Mouse (Mus musculus) lung, postnatal 0 days (tissue): Measurements from ENCODE around the gene Rps6kb1. TPM values are rescaled to one million over a fixed set of nuclear protein-coding genes. Genes with fewer than 3 reads are reported as not detected.

Experiments
- ATAC-seq: fragments of 200-750 bp; cut with Nextera tagmentation; 2 replicates; pipeline ENCODE4 v1.8.0; 2017; ENCODE audit warnings: moderate library complexity
- DNase-seq: peaks from one replicate; pipeline ENCODE4 v3.0.0-alpha.2; 2016; ENCODE audit warnings: low spot score
- H3K27ac ChIP-seq: fragments of 300-500 bp; sonication (generic); 2 replicates; pipeline ENCODE4 v1.5.1; 2014; ENCODE audit warnings: antibody characterized with exemption, mild to moderate bottlenecking, low read length, mixed read lengths
- H3K27me3 ChIP-seq: fragments of 300-500 bp; sonication (generic); replicated peaks from 2 replicates; pipeline ENCODE4 v1.6.1; 2014; ENCODE audit warnings: low read length, mixed read lengths; ENCODE audit not compliant: insufficient read depth
- H3K36me3 ChIP-seq: fragments of 300-500 bp; sonication (generic); 2 replicates; pipeline ENCODE4 v1.6.1; 2014; ENCODE audit warnings: low read length, mixed read lengths; ENCODE audit not compliant: insufficient read depth
- H3K4me1 ChIP-seq: fragments of 300-500 bp; sonication (generic); 2 replicates; pipeline ENCODE4 v1.6.1; 2014; ENCODE audit warnings: antibody characterized with exemption, low read depth, low read length, mixed read lengths; ENCODE audit not compliant: insufficient read depth
- H3K4me2 ChIP-seq: fragments of 300-500 bp; sonication (generic); replicated peaks from 2 replicates; pipeline ENCODE4 v1.6.1; 2014; ENCODE audit warnings: low read depth, mild to moderate bottlenecking, low read length, moderate library complexity, mixed read lengths
- H3K4me3 ChIP-seq: fragments of 300-500 bp; sonication (generic); 2 replicates; pipeline ENCODE4 v1.5.1; 2014; ENCODE audit warnings: low read depth, low read length
- H3K9ac ChIP-seq: fragments of 300-500 bp; sonication (generic); replicated peaks from 2 replicates; pipeline ENCODE4 v1.6.1; 2014; ENCODE audit warnings: low read depth, mild to moderate bottlenecking
- H3K9me3 ChIP-seq: fragments of 300-500 bp; sonication (generic); 2 replicates; pipeline ENCODE4 v1.6.1; 2016; ENCODE audit warnings: low read length, mixed read lengths
- CTCF ChIP-seq: IDR thresholded peaks from 2 replicates; pipeline ENCODE4 v1.5.1; 2016; ENCODE audit warnings: antibody characterized with exemption, mild to moderate bottlenecking
- EP300 ChIP-seq: IDR thresholded peaks from 2 replicates; pipeline ENCODE4 v1.6.1; 2016; ENCODE audit warnings: antibody characterized with exemption, mild to moderate bottlenecking, control low read depth
- WGBS: fragments of 180-500 bp; shearing (Covaris S2); extraction: QIAGEN DNeasy Blood & Tissue Kit; methylation state at CpG from one replicate; pipeline ENCODE4 v1.1.7; 2014; 5-methylcytosine and 5-hydroxymethylcytosine counted together
- polyA plus RNA-seq: library from polyadenylated mRNA; unstranded; fragments of >200 nt; fragmentation: Nextera tagmentation; extraction: Ambion mirVana; gene quantifications from 2 replicates; pipeline ENCODE4 v1.2.1, GENCODE M21; 2015

Rps6kb1 gene
- polyA plus RNA-seq, 1 experiment from 2014 or later: 35.5 TPM

DNA sequence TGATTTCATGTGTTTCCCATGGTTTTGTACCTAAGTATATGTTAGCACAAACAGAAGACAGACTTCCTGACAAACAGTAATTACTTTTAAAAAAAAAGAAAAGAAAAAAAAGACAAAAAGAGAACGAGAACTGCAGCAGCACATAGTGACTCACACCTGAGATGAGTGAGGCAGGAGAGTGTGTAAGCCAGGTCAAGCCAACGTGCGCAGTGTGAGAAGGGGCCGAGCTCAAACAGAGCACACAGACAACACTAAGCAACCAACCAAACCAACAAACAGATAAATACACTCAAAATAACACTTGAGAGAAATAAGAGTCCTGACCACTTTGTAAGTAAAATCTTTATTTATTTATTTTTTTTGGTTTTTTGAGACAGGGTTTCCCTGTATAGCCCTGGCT lies 45.5 kb upstream of the Rps6kb1 start:
- no peak for ATAC-seq
- H3K9ac ChIP-seq: no peak overlapping the region
- H3K9me3 ChIP-seq: no peaks in the 10 kb centered on the region
- TF ChIP-seq EP300: no peak
- TF ChIP-seq CTCF: no peak
- WGBS: 70% methylated on average over 4 of the region's 4 CpGs
- no peak overlapping the region for H3K4me2 ChIP-seq
- no peak overlapping the region for H3K27ac ChIP-seq
- DNase-seq: peak; percentile 35
- H3K36me3 ChIP-seq: no peaks in the 10 kb centered on the region
- H3K4me3 ChIP-seq: no peak overlapping the region
- H3K4me1 ChIP-seq: peaks cover 21% of the 10 kb centered on the region; the same call in 1 of the 2 replicates
- H3K27me3 ChIP-seq: no peaks in the 10 kb centered on the region

DNA sequence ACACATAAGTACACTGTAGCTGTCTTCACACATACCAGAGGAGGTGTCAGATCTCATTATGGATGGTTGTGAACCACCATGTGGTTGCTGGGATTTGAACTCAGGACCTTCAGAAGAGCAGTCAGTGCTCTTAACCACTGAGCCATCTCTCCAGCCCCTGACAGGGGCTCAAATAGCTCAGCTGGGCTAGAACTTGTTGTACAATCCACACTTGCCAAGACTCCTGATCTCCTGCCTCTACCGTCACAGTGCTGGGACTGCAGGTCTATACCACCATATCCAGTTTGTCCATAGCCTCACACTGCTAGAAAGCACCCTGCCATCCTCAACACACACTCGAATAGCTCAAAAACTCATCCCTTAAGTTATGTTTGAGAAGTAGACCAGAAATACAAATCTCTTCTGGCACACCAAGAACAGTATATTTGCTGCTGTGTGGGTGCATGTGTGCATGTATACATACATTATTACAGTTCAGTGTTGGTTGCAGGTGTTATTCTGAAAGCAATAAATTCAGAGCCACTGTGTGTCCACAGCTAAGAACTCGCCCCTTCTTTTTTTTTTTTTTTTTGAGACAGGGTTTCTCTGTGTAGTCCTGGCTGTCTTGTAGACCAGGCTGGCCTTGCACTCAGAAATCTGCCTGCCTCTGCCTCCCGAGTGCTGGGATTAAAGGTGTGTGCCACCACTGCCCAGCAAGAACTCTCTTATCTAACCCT lies 44.1 kb upstream of the Rps6kb1 start:
- Histone ChIP-seq H3K9me3 (no peaks in the 10 kb centered on the region), H3K4me2 (no peak overlapping the region), H3K4me1 (peaks cover 16% of the 10 kb centered on the region; the same call in 1 of the 2 replicates), H3K27me3 (no peaks in the 10 kb centered on the region), H3K9ac (no peak overlapping the region), H3K4me3 (no peak overlapping the region), H3K27ac (no peak overlapping the region), H3K36me3 (no peaks in the 10 kb centered on the region)
- WGBS: 90% methylated on average over 4 of the region's 4 CpGs
- ATAC-seq (no peak), DNase-seq (no peak)
- TF ChIP-seq EP300 (no peak), CTCF (no peak)

DNA sequence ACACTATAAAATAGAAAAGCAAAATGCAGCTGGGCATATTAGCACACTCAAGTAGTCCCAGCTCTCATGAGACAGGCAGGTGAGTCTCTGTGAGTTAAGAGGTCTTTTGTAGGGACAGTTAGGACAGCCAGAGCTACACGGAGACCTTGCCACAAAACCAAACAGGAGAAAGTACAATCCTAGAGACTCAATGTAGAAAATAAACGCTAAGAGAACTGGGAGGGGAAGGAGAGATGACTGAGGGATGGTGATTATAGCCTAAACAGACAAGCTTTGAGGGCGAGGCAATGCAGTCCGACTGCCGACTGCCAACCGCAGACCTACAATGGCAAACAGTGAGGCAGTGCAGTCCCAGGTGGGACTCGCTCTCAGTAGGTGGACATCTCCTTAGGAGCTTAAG lies 43.2 kb upstream of the Rps6kb1 start:
- Histone ChIP-seq H3K27me3 (no peaks in the 10 kb centered on the region), H3K36me3 (no peaks in the 10 kb centered on the region), H3K4me1 (peaks cover 8% of the 10 kb centered on the region; the same call in 1 of the 2 replicates), H3K9me3 (no peaks in the 10 kb centered on the region), H3K4me2 (peak overlapping the region; percentile 60), H3K27ac (peak overlapping the region; percentile 97), H3K9ac (no peak overlapping the region), H3K4me3 (no peak overlapping the region)
- no peak for ATAC-seq
- no peak for TF ChIP-seq EP300
- TF ChIP-seq CTCF: no peak
- DNase-seq: peak; percentile 17
- WGBS: 21% methylated on average over 7 of the region's 7 CpGs

GRCm38 (mm10) chr11:86586868-86587792 lies 42.5 kb upstream of the Rps6kb1 start:
- TF ChIP-seq EP300 (peak; percentile 94), CTCF (no peak; the same call in 1 of the 2 replicates)
- Histone ChIP-seq H3K36me3 (no peaks in the 10 kb centered on the region), H3K27ac (peak overlapping the region; percentile 97), H3K9me3 (no peaks in the 10 kb centered on the region), H3K4me1 (peaks cover 5% of the 10 kb centered on the region), H3K9ac (peak overlapping the region; percentile 81), H3K4me2 (peak overlapping the region; percentile 60), H3K4me3 (peak overlapping the region; percentile 57), H3K27me3 (no peaks in the 10 kb centered on the region)
- WGBS: 2% methylated on average over 15 of the region's 15 CpGs
- ATAC-seq (peak; percentile 91), DNase-seq (peak; percentile 98)

- Histone ChIP-seq H3K4me1 (peaks cover 12% of the 10 kb centered on the region), H3K27ac (peak overlapping the region; percentile 97), H3K4me2 (peak overlapping the region; percentile 60), H3K27me3 (no peaks in the 10 kb centered on the region), H3K4me3 (peak overlapping the region; percentile 57), H3K9me3 (no peaks in the 10 kb centered on the region), H3K36me3 (no peaks in the 10 kb centered on the region), H3K9ac (peak overlapping the region; percentile 81)
- TF ChIP-seq EP300 (no peak), CTCF (no peak)
- peak; percentile 67 for DNase-seq
- 9% methylated on average over 12 of the region's 12 CpGs for WGBS
- ATAC-seq: no peak
These were observed 41.7 kb upstream of the Rps6kb1 start for GRCm38 (mm10) chr11:86586177-86586867.

GRCm38 (mm10) chr11:86585598-86585984 lies 41.0 kb upstream of the Rps6kb1 start:
- ATAC-seq (no peak), DNase-seq (peak; percentile 39)
- 17% methylated on average over 3 of the region's 3 CpGs for WGBS
- peak overlapping the region; percentile 97 for H3K27ac ChIP-seq
- peaks cover 15% of the 10 kb centered on the region for H3K4me1 ChIP-seq
- H3K9me3 ChIP-seq: no peaks in the 10 kb centered on the region
- H3K9ac ChIP-seq: peak overlapping the region; percentile 81
- no peaks in the 10 kb centered on the region for H3K27me3 ChIP-seq
- H3K4me2 ChIP-seq: peak overlapping the region; percentile 60
- TF ChIP-seq EP300 (no peak), CTCF (no peak)
- H3K36me3 ChIP-seq: no peaks in the 10 kb centered on the region
- H3K4me3 ChIP-seq: peak overlapping the region; percentile 57
